Mouse (Mus musculus) ES-E14 (cell line): ENCODE results near the gene Gm45015.

Source experiments
- CHD2 ChIP-seq: IDR thresholded peaks from 2 replicates; pipeline ENCODE4 v1.6.1; 2014; ENCODE audit warnings: mild to moderate bottlenecking, low read depth, low read length, inconsistent platforms
- ZC3H11A ChIP-seq: IDR thresholded peaks from 2 replicates; pipeline ENCODE4 v1.6.1; 2012; ENCODE audit warnings: low read depth, mild to moderate bottlenecking, inconsistent platforms, low read length, borderline replicate concordance

DNA sequence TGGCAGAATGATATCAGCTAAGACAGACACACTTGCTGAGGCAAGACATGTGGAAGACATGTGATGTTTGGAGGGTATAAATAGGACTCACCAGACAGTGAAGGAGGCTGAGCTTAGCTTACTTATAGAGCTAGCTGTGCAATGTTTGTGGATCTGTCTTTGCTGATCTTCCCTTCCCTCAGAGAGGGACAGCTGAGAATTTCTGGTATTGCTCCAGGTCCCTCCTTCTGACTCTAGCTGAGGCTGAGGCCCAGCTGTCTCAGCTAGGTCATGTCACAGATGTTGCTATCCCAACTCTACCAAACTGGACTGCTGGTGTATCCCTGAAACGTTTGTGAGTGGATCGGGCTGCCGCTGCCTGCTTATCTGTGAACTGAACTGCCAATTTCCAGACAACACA, 15.6 kb downstream of the Gm45015 start:
- no peak for TF ChIP-seq ZC3H11A
- TF ChIP-seq CHD2, result no peak
